Mouse (Mus musculus) retina, postnatal 7 days (tissue): Measurements from ENCODE around the gene Prmt2.
A peak's percentile ranks its signal among the peaks of the same experiment; 100 is the strongest.

Source experiments
- DNase-seq: peaks from one replicate; pipeline ENCODE4 v3.0.0-alpha.2; 2012; ENCODE audit warnings: low read depth, low spot score

Gene Prmt2

GRCm38 (mm10) chr10:76218240-76218639 is 19.4 kb downstream of the Prmt2 start:
- no peak for DNase-seq

DNA sequence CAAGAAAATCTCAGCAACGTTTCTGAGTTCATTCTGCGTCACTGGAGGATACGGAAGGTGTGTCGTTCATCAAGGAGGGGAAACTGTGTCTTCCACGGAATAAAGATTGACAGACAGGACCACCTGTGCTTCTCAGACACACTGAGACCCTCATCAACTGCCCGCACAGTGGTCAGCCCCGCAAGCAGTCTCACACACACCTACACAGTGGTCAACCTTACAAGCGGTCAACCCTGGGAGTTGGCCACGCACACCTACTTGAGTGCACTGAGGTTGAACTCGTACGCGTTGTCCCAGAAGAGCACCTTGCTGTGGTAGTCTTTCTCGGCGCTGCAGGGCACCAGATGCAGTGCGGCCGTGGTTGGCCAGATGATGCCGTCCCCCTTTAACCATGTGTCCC is 20.6 kb downstream of the Prmt2 start:
- no peak for DNase-seq

GRCm38 (mm10) chr10:76214161-76214560 is 23.5 kb downstream of the Prmt2 start:
- DNase-seq: no peak

GRCm38 (mm10) chr10:76212121-76212520 is 25.5 kb downstream of the Prmt2 start:
- DNase-seq: no peak

GRCm38 (mm10) chr10:76210806-76211205 is 26.9 kb downstream of the Prmt2 start:
- no peak for DNase-seq

DNA sequence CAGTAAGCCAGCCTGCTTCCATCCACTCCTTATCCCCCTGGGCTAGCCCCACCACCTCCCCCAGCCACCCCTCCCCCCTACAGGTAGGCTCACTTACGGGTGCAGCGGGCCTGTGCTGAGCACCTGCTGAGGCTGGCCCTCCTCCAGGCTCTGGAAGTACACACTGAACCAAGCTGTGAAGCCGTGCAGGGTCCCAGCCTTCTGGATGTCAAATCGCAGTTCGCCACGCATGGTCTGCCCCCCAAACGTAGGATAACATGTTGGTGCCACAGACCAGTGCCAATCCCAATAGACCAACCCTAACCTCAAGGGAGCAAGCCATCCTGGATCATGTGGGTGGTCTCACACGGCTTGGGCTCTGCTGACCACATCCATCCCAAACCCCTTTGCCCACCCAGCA is 28.4 kb downstream of the Prmt2 start:
- DNase-seq: no peak

DNA sequence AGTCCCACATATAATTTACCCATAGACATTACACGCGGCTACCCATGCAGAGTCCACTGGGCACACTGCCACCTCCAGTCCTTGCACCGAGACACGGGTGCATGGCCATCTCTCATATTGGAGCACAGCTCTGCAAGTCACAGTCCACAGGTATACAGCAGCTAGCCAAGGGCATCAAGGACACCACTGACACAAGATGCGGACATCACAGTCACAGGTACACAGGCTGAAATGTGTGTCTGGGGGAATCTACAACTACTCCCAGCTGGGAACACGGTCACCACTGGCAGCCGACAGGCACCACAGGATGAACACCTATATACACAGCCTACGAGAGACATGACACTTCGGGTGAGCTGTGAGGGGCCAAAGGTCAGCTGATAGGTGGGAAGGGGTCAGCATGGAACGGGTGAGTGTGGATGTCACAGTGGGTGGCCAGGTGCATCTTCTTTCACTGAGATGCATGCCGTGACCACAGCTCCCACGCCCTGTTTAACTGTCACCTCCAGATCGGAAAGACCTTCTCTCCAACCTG is 30.3 kb downstream of the Prmt2 start:
- DNase-seq: no peak

GRCm38 (mm10) chr10:76203798-76204283 is 33.8 kb downstream of the Prmt2 start:
- DNase-seq: peak; percentile 6

DNA sequence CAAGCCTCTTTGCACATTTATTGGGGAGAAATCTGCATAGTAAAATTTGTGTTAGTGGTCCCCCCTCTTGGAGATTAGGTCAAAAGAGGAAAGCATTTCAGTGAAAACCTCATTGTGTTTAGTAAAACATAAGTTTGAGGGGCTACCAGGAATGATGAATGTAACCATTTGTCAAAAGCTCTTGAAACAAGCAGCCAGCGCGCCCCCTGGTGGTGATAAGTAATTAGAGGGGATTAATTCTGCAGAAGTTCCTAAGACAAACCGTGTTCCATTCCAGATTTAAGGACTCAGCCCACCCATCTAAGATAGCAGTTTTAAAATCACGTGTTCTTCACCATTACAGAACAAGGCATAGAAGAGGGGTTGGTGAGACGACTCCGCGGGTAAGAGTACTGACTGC is 35.7 kb downstream of the Prmt2 start:
- peak; percentile 62 for DNase-seq

GRCm38 (mm10) chr10:76201416-76201815 is 36.2 kb downstream of the Prmt2 start:
- DNase-seq: no peak

- no peak for DNase-seq
Measured at GRCm38 (mm10) chr10:76188010-76188409, 49.7 kb downstream of the Prmt2 start.

GRCm38 (mm10) chr10:76185216-76185615 is 52.4 kb downstream of the Prmt2 start:
- DNase-seq: no peak

DNA sequence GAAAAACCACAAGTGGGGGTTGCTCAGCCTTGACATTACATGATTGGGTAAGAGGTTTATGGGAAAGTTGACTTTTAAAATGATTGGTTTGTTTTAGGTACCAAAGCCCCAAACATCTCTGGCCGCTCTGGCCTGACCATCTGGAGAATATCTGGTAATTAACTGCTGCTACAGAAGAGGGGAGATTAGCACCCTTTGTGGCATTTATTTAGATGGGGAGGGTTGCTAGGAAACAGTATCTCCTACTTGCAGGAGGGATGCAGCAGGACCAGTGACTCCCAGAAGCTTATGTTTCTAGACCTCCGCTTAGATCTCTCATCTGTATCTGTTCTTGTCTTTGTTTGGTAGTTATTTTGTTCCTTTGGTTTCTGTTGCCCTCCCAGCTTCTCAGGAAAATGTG is 62.8 kb downstream of the Prmt2 start:
- no peak for DNase-seq

GRCm38 (mm10) chr10:76158009-76158408 is 79.7 kb downstream of the Prmt2 start:
- no peak for DNase-seq

DNA sequence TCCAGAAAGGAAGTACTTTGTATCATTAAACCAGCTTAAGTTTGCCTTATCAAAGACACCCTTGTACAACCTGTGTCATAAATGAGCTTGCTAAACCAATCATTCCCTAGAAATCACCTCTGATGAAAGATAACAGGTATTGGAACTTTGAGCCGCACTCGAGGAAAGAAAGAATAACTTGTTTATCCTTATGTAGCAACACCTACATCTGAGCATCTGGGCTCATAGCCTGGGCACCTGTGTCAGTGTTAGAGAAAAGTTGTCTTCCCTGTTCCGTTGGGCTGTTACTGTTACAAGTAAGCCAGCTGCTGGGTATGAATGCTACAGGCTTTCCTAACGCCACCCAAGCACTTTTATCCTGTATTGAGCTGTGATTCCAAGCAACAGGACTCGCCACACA is 80.1 kb downstream of the Prmt2 start:
- no peak for DNase-seq
